Mouse (Mus musculus): Measurements from ENCODE around the gene Cdkn2c. TPM values are rescaled to one million over a fixed set of nuclear protein-coding genes. Genes with fewer than 3 reads are reported as not detected.

The Cdkn2c gene
- polyA plus RNA-seq, 1 experiment, result 6.3 TPM

DNA sequence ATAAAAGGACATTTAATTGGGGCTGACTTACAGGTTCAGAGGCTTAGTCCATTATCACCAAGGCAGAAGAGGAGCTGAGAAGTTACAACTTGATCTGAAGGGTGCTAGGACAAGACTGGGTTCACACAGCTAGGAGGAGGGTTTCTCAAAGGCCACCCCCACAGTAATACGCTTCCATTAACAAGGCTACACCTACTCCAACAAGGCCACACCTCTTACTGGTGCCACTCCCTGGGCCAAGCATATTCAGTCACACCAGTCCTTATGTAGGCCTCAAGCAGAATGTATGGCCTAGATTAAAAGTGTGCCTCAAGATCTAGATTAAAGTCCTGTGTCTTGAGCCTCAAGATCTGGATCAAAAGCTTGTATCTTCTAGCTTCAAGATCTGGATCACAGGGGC is 5.0 kb upstream of the Cdkn2c start:
- H3K27ac ChIP-seq (ENCODE audit: insufficient read depth, low read length), result no peak overlapping the region
- no peaks in the 10 kb centered on the region for H3K4me1 ChIP-seq (ENCODE audit: control insufficient read depth, insufficient read depth, low read length)

DNA sequence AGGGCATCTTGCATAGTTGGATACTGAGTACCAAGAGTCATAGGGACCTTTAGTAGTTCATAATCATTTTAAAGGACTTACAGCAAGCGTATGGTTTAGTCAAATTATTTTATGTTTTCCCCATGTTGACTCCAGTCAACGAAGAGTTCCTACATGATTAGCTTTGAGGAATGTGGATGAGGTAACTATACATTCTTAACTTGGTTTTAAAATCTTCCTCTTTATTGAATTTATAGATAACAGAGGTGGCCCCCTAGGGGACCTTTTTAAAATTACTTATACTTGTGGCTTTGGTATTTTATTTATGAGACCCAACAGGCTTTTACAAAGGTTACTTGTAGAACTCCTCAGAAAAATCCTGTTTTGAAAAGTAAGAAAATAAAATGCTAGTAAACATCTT is 3.2 kb upstream of the Cdkn2c start:
- TF ChIP-seq CTCF (IDR thresholded peaks at IDR 0.05; ENCODE audit: extremely low read depth, insufficient read depth, low read length) (no peak), POLR2A (IDR thresholded peaks at IDR 0.05; ENCODE audit: extremely low read depth, insufficient read depth, low read length) (no peak)
- Histone ChIP-seq H3K4me3 (ENCODE audit: insufficient read depth, low read length) (no peak overlapping the region), H3K27ac (ENCODE audit: insufficient read depth, low read length) (no peak overlapping the region), H3K4me1 (ENCODE audit: control insufficient read depth, insufficient read depth, low read length) (no peaks in the 10 kb centered on the region)

More for the DNA sequence above, 5.0 kb upstream of the Cdkn2c start:
- no peak for TF ChIP-seq CTCF (IDR thresholded peaks at IDR 0.05; ENCODE audit: extremely low read depth, insufficient read depth, low read length)
- no peak for TF ChIP-seq POLR2A (IDR thresholded peaks at IDR 0.05; ENCODE audit: extremely low read depth, insufficient read depth, low read length)
- H3K4me3 ChIP-seq (ENCODE audit: insufficient read depth, low read length), result no peak overlapping the region

DNA sequence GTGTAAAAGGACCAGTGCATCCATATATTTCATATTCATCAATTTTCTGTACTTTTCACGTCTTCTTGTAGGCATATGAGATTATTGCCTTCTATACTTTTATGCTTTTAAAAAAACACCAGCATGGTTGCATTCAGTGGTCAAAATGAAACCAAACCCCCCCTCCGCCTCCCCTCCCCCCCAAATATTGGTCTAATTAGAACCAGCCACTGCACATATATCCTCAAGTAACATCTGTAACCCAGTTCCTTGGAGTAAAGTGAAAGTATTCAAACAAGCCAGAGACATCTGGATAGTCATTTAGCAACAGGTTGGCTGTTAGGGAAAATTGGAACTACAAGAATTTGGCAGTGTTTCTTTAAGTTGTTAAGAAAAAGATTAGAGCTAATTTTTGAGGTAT is 529 bp upstream of the Cdkn2c start:
- no peak for TF ChIP-seq CTCF (IDR thresholded peaks at IDR 0.05; ENCODE audit: extremely low read depth, insufficient read depth, low read length)
- no peak for TF ChIP-seq POLR2A (IDR thresholded peaks at IDR 0.05; ENCODE audit: extremely low read depth, insufficient read depth, low read length)
- H3K27ac ChIP-seq (ENCODE audit: insufficient read depth, low read length), result no peak overlapping the region
- no peaks in the 10 kb centered on the region for H3K4me1 ChIP-seq (ENCODE audit: control insufficient read depth, insufficient read depth, low read length)
- no peak overlapping the region; the same call in 1 of the 2 replicates for H3K4me3 ChIP-seq (ENCODE audit: insufficient read depth, low read length)

GRCm38 (mm10) chr4:109665982-109666460 is 968 bp downstream of the Cdkn2c start:
- Histone ChIP-seq H3K4me1 (ENCODE audit: control insufficient read depth, insufficient read depth, low read length) (no peaks in the 10 kb centered on the region), H3K27ac (ENCODE audit: insufficient read depth, low read length) (no peak overlapping the region), H3K4me3 (ENCODE audit: insufficient read depth, low read length) (peak overlapping the region; percentile 46)
- TF ChIP-seq CTCF (IDR thresholded peaks at IDR 0.05; ENCODE audit: extremely low read depth, insufficient read depth, low read length) (no peak), POLR2A (IDR thresholded peaks at IDR 0.05; ENCODE audit: extremely low read depth, insufficient read depth, low read length) (no peak)

- peak overlapping the region; percentile 46 for H3K4me3 ChIP-seq (ENCODE audit: insufficient read depth, low read length)
- H3K27ac ChIP-seq (ENCODE audit: insufficient read depth, low read length), result no peak overlapping the region
- H3K4me1 ChIP-seq (ENCODE audit: control insufficient read depth, insufficient read depth, low read length), result no peaks in the 10 kb centered on the region
- TF ChIP-seq CTCF (IDR thresholded peaks at IDR 0.05; ENCODE audit: extremely low read depth, insufficient read depth, low read length) (no peak), POLR2A (IDR thresholded peaks at IDR 0.05; ENCODE audit: extremely low read depth, insufficient read depth, low read length) (no peak)
Observed at GRCm38 (mm10) chr4:109665101-109665981, 1.6 kb downstream of the Cdkn2c start.

- no peak overlapping the region; the same call in 1 of the 2 replicates for H3K4me3 ChIP-seq (ENCODE audit: insufficient read depth, low read length)
- no peaks in the 10 kb centered on the region for H3K4me1 ChIP-seq (ENCODE audit: control insufficient read depth, insufficient read depth, low read length)
- TF ChIP-seq POLR2A (IDR thresholded peaks at IDR 0.05; ENCODE audit: extremely low read depth, insufficient read depth, low read length) (no peak), CTCF (IDR thresholded peaks at IDR 0.05; ENCODE audit: extremely low read depth, insufficient read depth, low read length) (no peak)
- H3K27ac ChIP-seq (ENCODE audit: insufficient read depth, low read length), result no peak overlapping the region
Observed at GRCm38 (mm10) chr4:109664091-109664490, 2.9 kb downstream of the Cdkn2c start.

GRCm38 (mm10) chr4:109662271-109662670 is 4.7 kb downstream of the Cdkn2c start:
- no peak overlapping the region for H3K4me3 ChIP-seq (ENCODE audit: insufficient read depth, low read length)
- H3K27ac ChIP-seq (ENCODE audit: insufficient read depth, low read length), result no peak overlapping the region
- no peaks in the 10 kb centered on the region for H3K4me1 ChIP-seq (ENCODE audit: control insufficient read depth, insufficient read depth, low read length)
- no peak for TF ChIP-seq CTCF (IDR thresholded peaks at IDR 0.05; ENCODE audit: extremely low read depth, insufficient read depth, low read length)
- no peak for TF ChIP-seq POLR2A (IDR thresholded peaks at IDR 0.05; ENCODE audit: extremely low read depth, insufficient read depth, low read length)

- Histone ChIP-seq H3K4me3 (ENCODE audit: insufficient read depth, low read length) (no peak overlapping the region), H3K27ac (ENCODE audit: insufficient read depth, low read length) (no peak overlapping the region), H3K4me1 (ENCODE audit: control insufficient read depth, insufficient read depth, low read length) (no peaks in the 10 kb centered on the region; the same call in 1 of the 2 replicates)
- TF ChIP-seq POLR2A (IDR thresholded peaks at IDR 0.05; ENCODE audit: extremely low read depth, insufficient read depth, low read length) (no peak), CTCF (IDR thresholded peaks at IDR 0.05; ENCODE audit: extremely low read depth, insufficient read depth, low read length) (no peak)
Observed at GRCm38 (mm10) chr4:109661183-109661582, 5.8 kb downstream of the Cdkn2c start.

DNA sequence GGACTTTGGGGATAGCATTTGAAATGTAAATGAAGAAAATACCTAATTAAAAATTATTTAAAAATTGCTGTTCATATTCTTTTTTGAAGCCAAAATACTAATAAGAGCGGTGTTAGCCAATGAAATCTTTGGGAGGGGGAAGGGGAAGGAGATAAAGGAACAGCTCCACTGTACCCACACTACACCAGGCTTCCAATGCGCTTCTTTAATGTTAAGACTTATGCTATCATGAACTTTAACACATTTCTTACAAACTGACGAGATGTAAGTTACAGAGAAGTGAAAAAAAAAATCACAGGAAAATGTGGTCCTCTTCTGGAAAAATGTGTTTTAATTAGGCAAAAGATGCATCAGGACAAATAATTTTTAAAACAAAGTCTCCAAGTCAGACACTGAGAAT is 6.4 kb downstream of the Cdkn2c start:
- H3K27ac ChIP-seq (ENCODE audit: insufficient read depth, low read length), result no peak overlapping the region
- TF ChIP-seq POLR2A (IDR thresholded peaks at IDR 0.05; ENCODE audit: extremely low read depth, insufficient read depth, low read length) (no peak), CTCF (IDR thresholded peaks at IDR 0.05; ENCODE audit: extremely low read depth, insufficient read depth, low read length) (no peak)
- no peak overlapping the region for H3K4me3 ChIP-seq (ENCODE audit: insufficient read depth, low read length)
- H3K4me1 ChIP-seq (ENCODE audit: control insufficient read depth, insufficient read depth, low read length), result no peaks in the 10 kb centered on the region; the same call in 1 of the 2 replicates

GRCm38 (mm10) chr4:109659571-109659970 is 7.4 kb downstream of the Cdkn2c start:
- H3K4me1 ChIP-seq (ENCODE audit: control insufficient read depth, insufficient read depth, low read length), result no peaks in the 10 kb centered on the region; the same call in 1 of the 2 replicates
- no peak for TF ChIP-seq POLR2A (IDR thresholded peaks at IDR 0.05; ENCODE audit: extremely low read depth, insufficient read depth, low read length)
- TF ChIP-seq CTCF (IDR thresholded peaks at IDR 0.05; ENCODE audit: extremely low read depth, insufficient read depth, low read length), result no peak
- no peak overlapping the region for H3K27ac ChIP-seq (ENCODE audit: insufficient read depth, low read length)
- no peak overlapping the region for H3K4me3 ChIP-seq (ENCODE audit: insufficient read depth, low read length)
